Mouse (Mus musculus) stomach, postnatal 0 days (tissue): ENCODE data around the gene Serinc2. TPM values are rescaled to one million over a fixed set of nuclear protein-coding genes. Genes with fewer than 3 reads are reported as not detected.
A peak's percentile ranks its signal among the peaks of the same experiment; 100 is the strongest.

Experiments used
- ATAC-seq: fragments of 200-750 bp; cut with Nextera tagmentation; 2 replicates; pipeline ENCODE4 v1.8.0; 2017; ENCODE audit not compliant: low FRiP score, low TSS enrichment
- DNase-seq: peaks from one replicate; pipeline ENCODE4 v3.0.0-alpha.2; 2016; ENCODE audit warnings: low spot score
- H3K27ac ChIP-seq: fragments of 300-500 bp; sonication (generic); replicated peaks from 2 replicates; pipeline ENCODE4 v1.5.1; 2014; ENCODE audit warnings: mild to moderate bottlenecking, control low read depth
- H3K27me3 ChIP-seq: fragments of 300-500 bp; sonication (generic); 2 replicates; pipeline ENCODE4 v1.6.1; 2014; ENCODE audit warnings: low read length; ENCODE audit not compliant: control insufficient read depth, insufficient read depth
- H3K36me3 ChIP-seq: fragments of 300-500 bp; sonication (generic); 2 replicates; pipeline ENCODE4 v1.6.1; 2014; ENCODE audit warnings: low read length, mixed read lengths; ENCODE audit not compliant: control insufficient read depth, insufficient read depth
- H3K4me1 ChIP-seq: fragments of 300-500 bp; sonication (generic); replicated peaks from 2 replicates; pipeline ENCODE4 v1.6.1; 2014; ENCODE audit warnings: antibody characterized with exemption; ENCODE audit not compliant: control insufficient read depth, insufficient read depth
- H3K4me2 ChIP-seq: fragments of 300-500 bp; sonication (generic); replicated peaks from 2 replicates; pipeline ENCODE4 v1.6.1; 2014; ENCODE audit warnings: low read depth, mild to moderate bottlenecking, control low read depth, moderate library complexity
- H3K4me3 ChIP-seq: fragments of 300-500 bp; sonication (generic); 2 replicates; pipeline ENCODE4 v1.5.1; 2014; ENCODE audit warnings: low read depth, low read length, control low read depth
- H3K9ac ChIP-seq: fragments of 300-500 bp; sonication (generic); 2 replicates; pipeline ENCODE4 v1.6.1; 2014; ENCODE audit warnings: mild to moderate bottlenecking, low read length, control low read depth, mixed read lengths
- H3K9me3 ChIP-seq: fragments of 300-500 bp; sonication (generic); 2 replicates; pipeline ENCODE4 v1.6.1; 2016; ENCODE audit warnings: low read length; ENCODE audit not compliant: control insufficient read depth
- CTCF ChIP-seq: IDR thresholded peaks from 2 replicates; pipeline ENCODE4 v1.5.1; 2016; ENCODE audit warnings: antibody characterized with exemption, low read depth, mild to moderate bottlenecking, moderate library complexity
- EP300 ChIP-seq: optimal IDR thresholded peaks from 2 replicates; pipeline ENCODE3; 2016; ENCODE audit warnings: antibody characterized with exemption
- WGBS: fragments of 180-500 bp; shearing (Covaris S2); extraction: QIAGEN DNeasy Blood & Tissue Kit; methylation state at CpG from one replicate; pipeline ENCODE4 v1.1.7; 2014; 5-methylcytosine and 5-hydroxymethylcytosine counted together
- polyA plus RNA-seq: library from polyadenylated mRNA; unstranded; fragments of >200 nt; fragmentation: Nextera tagmentation; extraction: Ambion mirVana; gene quantifications from 2 replicates; pipeline ENCODE4 v1.2.1, GENCODE M21; 2015

The Serinc2 gene
- polyA plus RNA-seq, 1 experiment from 2014 or later = 137 TPM

GRCm38 (mm10) chr4:130267069-130267468 lies 11.9 kb downstream of the Serinc2 start:
- H3K27ac ChIP-seq = peak overlapping the region; percentile 90
- peak overlapping the region; percentile 35; the same call in 1 of the 2 replicates for H3K9ac ChIP-seq
- 0 out of 2 replicates have a peak overlapping the region, but pooled peaks have one; percentile 17 for H3K4me3 ChIP-seq
- H3K4me2 ChIP-seq = peak overlapping the region; percentile 43
- WGBS = 53% methylated on average over 7 of the region's 7 CpGs
- no peaks in the 10 kb centered on the region for H3K27me3 ChIP-seq
- DNase-seq = peak; percentile 88
- H3K4me1 ChIP-seq = no peaks in the 10 kb centered on the region
- TF ChIP-seq EP300 = no peak
- TF ChIP-seq CTCF = peak; percentile 29
- H3K9me3 ChIP-seq = no peaks in the 10 kb centered on the region
- no peaks in the 10 kb centered on the region for H3K36me3 ChIP-seq
- ATAC-seq = peak; percentile 91

- ATAC-seq (peak; percentile 18), DNase-seq (peak; percentile 45)
- H3K4me2 ChIP-seq = peak overlapping the region; percentile 43
- H3K27ac ChIP-seq = peak overlapping the region; percentile 90
- no peaks in the 10 kb centered on the region for H3K4me1 ChIP-seq
- 0 out of 2 replicates have a peak overlapping the region, but pooled peaks have one; percentile 17 for H3K4me3 ChIP-seq
- peak overlapping the region; percentile 35; the same call in 1 of the 2 replicates for H3K9ac ChIP-seq
- 33% methylated on average over 9 of the region's 9 CpGs for WGBS
- H3K36me3 ChIP-seq = no peaks in the 10 kb centered on the region
- H3K9me3 ChIP-seq = no peaks in the 10 kb centered on the region
- TF ChIP-seq EP300 = no peak
- TF ChIP-seq CTCF = no peak
- no peaks in the 10 kb centered on the region for H3K27me3 ChIP-seq
Observed at GRCm38 (mm10) chr4:130266601-130267000, 12.4 kb downstream of the Serinc2 start.

- peak; percentile 11; the same call in 1 of the 2 replicates for ATAC-seq
Observed at GRCm38 (mm10) chr4:130264698-130265349, 14.2 kb downstream of the Serinc2 start.

GRCm38 (mm10) chr4:130264131-130264530 lies 14.9 kb downstream of the Serinc2 start:
- no peaks in the 10 kb centered on the region for H3K4me1 ChIP-seq
- no peak for ATAC-seq
- H3K4me2 ChIP-seq = no peak overlapping the region
- H3K4me3 ChIP-seq = no peak overlapping the region
- no peak overlapping the region for H3K27ac ChIP-seq
- H3K9me3 ChIP-seq = no peaks in the 10 kb centered on the region
- H3K27me3 ChIP-seq = no peaks in the 10 kb centered on the region
- no peak for DNase-seq
- H3K36me3 ChIP-seq = no peaks in the 10 kb centered on the region; the same call in 1 of the 2 replicates
- WGBS = 61% methylated on average over 10 of the region's 11 CpGs
- H3K9ac ChIP-seq = no peak overlapping the region
- TF ChIP-seq CTCF (no peak), EP300 (no peak)

More at GRCm38 (mm10) chr4:130264698-130265349, 14.2 kb downstream of the Serinc2 start:
- Histone ChIP-seq H3K36me3 (no peaks in the 10 kb centered on the region; the same call in 1 of the 2 replicates), H3K4me2 (no peak overlapping the region), H3K9ac (no peak overlapping the region), H3K4me1 (no peaks in the 10 kb centered on the region), H3K9me3 (no peaks in the 10 kb centered on the region), H3K4me3 (no peak overlapping the region), H3K27ac (no peak overlapping the region), H3K27me3 (no peaks in the 10 kb centered on the region)
- no peak for TF ChIP-seq EP300
- peak; percentile 80 for TF ChIP-seq CTCF
- peak; percentile 78 for DNase-seq
- WGBS = 28% methylated on average over 24 of the region's 24 CpGs

GRCm38 (mm10) chr4:130260406-130260805 lies 18.6 kb downstream of the Serinc2 start:
- H3K4me2 ChIP-seq = no peak overlapping the region
- H3K36me3 ChIP-seq = no peaks in the 10 kb centered on the region; the same call in 1 of the 2 replicates
- TF ChIP-seq EP300 = no peak
- TF ChIP-seq CTCF = peak; percentile 62
- H3K9ac ChIP-seq = no peak overlapping the region
- no peaks in the 10 kb centered on the region for H3K9me3 ChIP-seq
- DNase-seq = no peak
- H3K27me3 ChIP-seq = no peaks in the 10 kb centered on the region
- 29% methylated on average over 5 of the region's 5 CpGs for WGBS
- H3K27ac ChIP-seq = no peak overlapping the region
- H3K4me1 ChIP-seq = no peaks in the 10 kb centered on the region
- no peak overlapping the region for H3K4me3 ChIP-seq
- ATAC-seq = no peak

- peak; percentile 66 for ATAC-seq
- DNase-seq = peak; percentile 65
- Histone ChIP-seq H3K4me2 (no peak overlapping the region), H3K36me3 (no peaks in the 10 kb centered on the region), H3K4me3 (no peak overlapping the region), H3K27me3 (no peaks in the 10 kb centered on the region), H3K4me1 (no peaks in the 10 kb centered on the region), H3K9ac (no peak overlapping the region), H3K9me3 (no peaks in the 10 kb centered on the region), H3K27ac (no peak overlapping the region)
- TF ChIP-seq CTCF (no peak), EP300 (no peak)
- WGBS = 59% methylated on average over 8 of the region's 8 CpGs
Observed at GRCm38 (mm10) chr4:130252441-130253157, 26.4 kb downstream of the Serinc2 start.
